Comparison of ENCODE assay signal across 9 mouse cellular contexts in genomic region chr4:137476065-137476760, GRCm38 (mm10). TPM values are rescaled to one million over a fixed set of nuclear protein-coding genes. Genes with fewer than 3 reads are reported as not detected.
DNase-seq lines count a peak whose midpoint lies in the region.
"Had no signal": no experiment of that assay in that cellular context is flagged by ENCODE, and none has a peak within 500 bp of the region (broad histone marks: within the 10 kb centered on the region; RNA-seq: fewer than 3 reads in every experiment).

No protein-coding gene starts in this region.

- H3K4me1 ChIP-seq in hindbrain, embryonic 10.5 days (replicated peaks), result peaks cover 93% of the 10 kb centered on the region

- H3K4me3 ChIP-seq in hindbrain, embryonic 10.5 days, result peak overlapping the region; percentile 31

- H3K27me3 ChIP-seq in hindbrain, embryonic 10.5 days (ENCODE audit: insufficient read depth, poor library complexity, severe bottlenecking), result peaks cover 10% of the 10 kb centered on the region; the same call in 1 of the 2 replicates

- intact Hi-C loops in left cerebral cortex, postnatal 25 days (cut with DNase I), result no loop called here

- H3K9me3 ChIP-seq in hindbrain, embryonic 10.5 days, result no peaks in the 10 kb centered on the region

- 38% methylated on average over 10 of the region's 10 CpGs for WGBS in hindbrain, embryonic 10.5 days

- peak overlapping the region; percentile 81 for H3K27ac ChIP-seq in hindbrain, embryonic 10.5 days
- H3K27ac ChIP-seq: macrophage had no signal

- H3K36me3 ChIP-seq in hindbrain, embryonic 10.5 days, result no peaks in the 10 kb centered on the region; the same call in 1 of the 2 replicates

- peak; percentile 52 to 54 for DNase-seq in right cerebral cortex, adult 2 months (ENCODE audit: low spot score in 2 of 2)
- no peak for DNase-seq in right cerebral cortex, postnatal 4 days
- peak; percentile 15 to 17 for DNase-seq in frontal cortex, postnatal 25 days (ENCODE audit: low spot score in 2 of 2)
- DNase-seq in hindbrain, embryonic 10.5 days (ENCODE audit: low spot score), result peak; percentile 19
- peak; percentile 34 to 72 for DNase-seq in left cerebral cortex, postnatal 25 days (ENCODE audit: low spot score in 2 of 2)
- peak; percentile 63 for DNase-seq in right cerebral cortex, postnatal 25 days
- no peak for DNase-seq in spleen, postnatal 14 days (ENCODE audit: low spot score in 2 of 2)
- no peak for DNase-seq in cerebellum, postnatal 14 days

RNA-seq across cellular contexts. Expression of gene Hspg2, which starts 7.6 kb away (rescaled TPM):
- polyA plus RNA-seq in hindbrain, embryonic 10.5 days (2016; fragmentation: Nextera tagmentation; extraction: Ambion mirVana), result 15.2 and 18.2 TPM in 2 replicates
- 1 to 10 TPM; 6.2 to 6.4 TPM for total RNA-seq in left cerebral cortex, postnatal 25 days (2021)

RNA-seq across cellular contexts. Expression of gene 1700013G24Rik, which starts 23.1 kb away (rescaled TPM):
- not detected in 2 replicates for polyA plus RNA-seq in hindbrain, embryonic 10.5 days (2016; fragmentation: Nextera tagmentation; extraction: Ambion mirVana)
- total RNA-seq in left cerebral cortex, postnatal 25 days (2021), result not detected
- polyA plus RNA-seq: macrophage had no signal

RNA-seq across cellular contexts. Expression of gene Cela3b, which starts 45.9 kb away (rescaled TPM):
- polyA plus RNA-seq in hindbrain, embryonic 10.5 days (2016; fragmentation: Nextera tagmentation; extraction: Ambion mirVana), result not detected in 2 replicates
- not detected for total RNA-seq in left cerebral cortex, postnatal 25 days (2021)
- polyA plus RNA-seq: macrophage had no signal

Comparison
In these comparisons a context has a peak if more than half of its experiments do, and no peak if none do; other contexts are left out.
1. DNase-seq: peak in right cerebral cortex, adult 2 months (2 of 2), frontal cortex, postnatal 25 days (2 of 2), hindbrain, embryonic 10.5 days (single experiment), left cerebral cortex, postnatal 25 days (2 of 2) and right cerebral cortex, postnatal 25 days (single experiment); none in right cerebral cortex, postnatal 4 days (single experiment), spleen, postnatal 14 days (0 of 2) and cerebellum, postnatal 14 days (0 of 2).